Mouse (Mus musculus): Measurements from ENCODE around the gene Lsm5. TPM values are rescaled to one million over a fixed set of nuclear protein-coding genes. Genes with fewer than 3 reads are reported as not detected.

Lsm5 gene
- polyA plus RNA-seq, 1 experiment: not detected

GRCm38 (mm10) chr6:56652121-56652592, 52.4 kb downstream of the Lsm5 start:
- peaks cover 6% of the 10 kb centered on the region for H3K27me3 ChIP-seq (ENCODE audit: control insufficient read depth, insufficient read depth, low read length)
- 3% methylated on average over 36 of the region's 36 CpGs for WGBS
- H3K4me1 ChIP-seq (ENCODE audit: control insufficient read depth, insufficient read depth, insufficient read length, low read length): peaks cover 4% of the 10 kb centered on the region
- H3K4me3 ChIP-seq (ENCODE audit: low read depth, low read length): peak overlapping the region; percentile 49
- no peaks in the 10 kb centered on the region for H3K36me3 ChIP-seq (ENCODE audit: control insufficient read depth, insufficient read depth, low read length)
- TF ChIP-seq POLR2A (IDR thresholded peaks at IDR 0.05; ENCODE audit: low read depth, low read length): no peak
- TF ChIP-seq CTCF (IDR thresholded peaks at IDR 0.05; ENCODE audit: extremely low read depth, insufficient read length, insufficient replicate concordance, low read depth, low read length): no peak
- no peak overlapping the region for H3K27ac ChIP-seq (ENCODE audit: insufficient read depth, low read depth, low read length)

Other genes starting within 250 kb of the Lsm5 start
- gene Pde1c, start 135.6 kb downstream of the Lsm5 start, polyA plus RNA-seq (2012; rRNA removed): 0.18 and 0.29 TPM in 2 replicates
- gene Avl9, start 10.2 kb upstream of the Lsm5 start, polyA plus RNA-seq (2012; rRNA removed): 4.3 TPM in 2 replicates
- 2.1 and 3.7 TPM in 2 replicates for gene Kbtbd2, start 93.1 kb upstream of the Lsm5 start, polyA plus RNA-seq (2012; rRNA removed)
- 6.2 and 9.4 TPM in 2 replicates for gene Fkbp9, start 127.3 kb upstream of the Lsm5 start, polyA plus RNA-seq (2012; rRNA removed)
- gene Nt5c3, start 219.2 kb upstream of the Lsm5 start, polyA plus RNA-seq (2012; rRNA removed): 2.3 and 3.6 TPM in 2 replicates
- not detected in 2 replicates for gene Vmn1r4, start 219.3 kb upstream of the Lsm5 start, polyA plus RNA-seq (2012; rRNA removed)

All from small intestine, adult 2 months (tissue).